Mouse (Mus musculus): ENCODE measurements around the gene Flnb.

Flnb gene

DNA sequence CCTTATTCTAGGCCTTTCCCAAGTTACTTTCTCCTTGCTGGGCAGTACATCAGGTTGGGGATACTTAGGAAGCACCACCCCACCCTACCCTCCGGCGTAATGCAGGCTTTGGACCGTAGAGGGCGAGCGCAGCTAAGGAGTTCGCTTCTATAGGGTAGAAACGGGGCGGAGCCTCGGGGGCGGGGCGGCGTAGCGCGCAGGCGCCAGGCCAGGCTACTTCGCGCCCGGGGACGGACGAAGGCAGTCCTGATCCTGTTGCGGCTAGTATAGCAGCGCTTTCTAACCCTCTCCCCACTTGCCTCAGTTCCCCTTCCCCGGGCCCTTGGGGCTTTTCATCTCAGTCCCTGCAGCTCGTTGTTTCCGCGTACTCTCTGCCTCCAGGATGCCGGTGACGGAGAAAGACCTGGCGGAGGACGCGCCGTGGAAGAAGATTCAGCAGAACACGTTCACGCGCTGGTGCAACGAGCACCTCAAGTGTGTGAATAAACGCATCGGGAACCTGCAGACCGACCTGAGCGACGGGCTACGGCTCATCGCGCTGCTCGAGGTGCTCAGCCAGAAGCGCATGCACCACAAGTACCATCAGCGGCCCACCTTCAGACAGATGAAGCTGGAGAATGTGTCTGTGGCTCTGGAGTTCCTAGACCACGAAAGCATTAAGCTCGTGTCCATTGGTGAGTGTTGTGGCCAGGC, at the start of gene Flnb:
Gene Flnb (plus strand): TSS at position 188 of the 693 bp plus-strand sequence.
- peak; percentile 99 for DNase-seq (ENCODE audit: low spot score)

DNA sequence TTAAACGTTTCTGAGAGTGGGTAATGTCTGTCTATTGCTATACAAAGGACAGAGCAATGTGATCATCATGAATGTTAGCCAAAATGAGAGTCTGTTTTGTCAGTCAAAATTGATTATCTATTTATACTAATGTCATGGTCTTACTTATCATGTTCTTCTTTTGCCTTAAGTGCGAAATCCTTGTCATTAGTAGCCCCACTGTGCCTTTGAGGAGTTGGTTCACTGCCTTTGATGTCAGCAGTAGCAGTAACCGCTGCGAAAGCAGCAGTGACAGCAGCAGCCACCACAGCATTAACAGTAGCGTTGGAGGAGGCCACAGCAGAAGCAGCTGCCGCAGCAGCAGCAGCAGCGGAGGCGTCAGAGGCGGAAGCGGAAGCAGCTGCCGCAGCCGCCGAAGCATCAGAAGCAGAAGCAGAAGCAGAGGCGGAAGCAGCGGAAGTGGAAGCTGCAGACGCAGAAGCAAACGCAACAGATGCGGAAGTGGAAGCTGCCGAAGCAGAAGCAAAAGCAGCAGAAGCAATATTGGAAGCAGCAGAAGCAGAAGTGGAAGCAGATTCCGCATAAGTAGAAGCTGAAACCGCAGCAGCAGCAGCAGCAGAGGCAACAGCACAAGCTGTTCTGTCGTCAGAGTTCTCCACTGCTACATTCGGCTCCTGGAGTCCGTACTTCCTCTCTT, 43.9 kb upstream of the Flnb start:
- peak; percentile 45 for DNase-seq (ENCODE audit: low spot score)

DNA sequence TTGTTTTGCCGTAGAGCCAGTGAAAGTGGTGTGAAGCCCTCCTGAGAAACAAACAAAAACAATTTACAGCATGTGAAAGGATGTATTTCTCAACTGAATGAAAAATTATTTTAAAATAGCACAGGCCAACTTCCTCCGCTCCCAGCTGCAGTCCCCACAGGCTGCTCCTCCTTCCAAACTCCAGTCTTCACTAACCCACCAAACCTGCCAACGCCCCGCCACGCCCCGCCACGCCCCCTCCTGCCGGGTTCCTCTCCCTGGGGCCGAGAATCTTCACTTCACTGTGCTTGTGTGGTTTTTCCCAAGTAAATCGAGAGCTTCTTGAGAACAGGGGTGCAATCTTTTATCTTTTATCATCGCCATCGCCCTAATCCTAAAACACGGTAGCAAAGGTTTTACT, 31.7 kb upstream of the Flnb start:
- DNase-seq (ENCODE audit: low spot score): no peak

DNA sequence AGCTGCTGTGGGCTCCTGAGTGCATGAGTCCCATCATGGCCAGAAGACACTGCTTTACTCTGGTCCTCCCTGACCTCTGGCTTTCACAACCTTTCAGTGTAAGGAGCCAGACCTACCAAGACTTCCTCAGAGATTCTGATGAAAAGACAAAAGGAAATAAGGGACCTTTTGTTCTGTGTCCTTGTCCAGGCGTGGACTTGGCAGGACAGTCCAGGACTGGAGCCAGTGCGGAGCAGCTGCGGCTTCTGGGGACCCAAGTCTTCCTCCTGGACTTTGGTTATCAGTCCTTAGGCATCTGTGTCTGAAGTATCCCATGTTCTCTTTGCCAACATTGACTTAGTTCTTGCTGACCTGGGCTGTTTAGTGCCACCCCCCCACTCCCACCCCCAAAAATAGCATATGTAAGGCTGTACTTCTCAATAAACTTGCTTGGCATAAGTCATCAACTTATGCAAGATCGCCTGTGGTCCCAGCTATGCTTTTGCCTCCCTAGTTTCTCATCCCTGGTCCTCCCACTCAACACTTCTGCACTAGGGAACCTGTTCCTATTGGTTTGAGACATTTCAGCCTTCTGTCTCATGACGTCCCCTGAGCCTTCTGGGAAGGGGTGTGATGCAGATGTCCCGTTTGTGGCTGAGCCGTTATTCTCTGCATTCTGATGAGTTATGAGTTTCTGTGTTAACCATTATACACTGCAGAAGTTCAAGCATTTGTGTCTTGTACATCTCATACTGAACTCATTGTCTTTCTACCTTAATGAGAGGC, 28.3 kb upstream of the Flnb start:
- DNase-seq (ENCODE audit: low spot score): no peak

DNA sequence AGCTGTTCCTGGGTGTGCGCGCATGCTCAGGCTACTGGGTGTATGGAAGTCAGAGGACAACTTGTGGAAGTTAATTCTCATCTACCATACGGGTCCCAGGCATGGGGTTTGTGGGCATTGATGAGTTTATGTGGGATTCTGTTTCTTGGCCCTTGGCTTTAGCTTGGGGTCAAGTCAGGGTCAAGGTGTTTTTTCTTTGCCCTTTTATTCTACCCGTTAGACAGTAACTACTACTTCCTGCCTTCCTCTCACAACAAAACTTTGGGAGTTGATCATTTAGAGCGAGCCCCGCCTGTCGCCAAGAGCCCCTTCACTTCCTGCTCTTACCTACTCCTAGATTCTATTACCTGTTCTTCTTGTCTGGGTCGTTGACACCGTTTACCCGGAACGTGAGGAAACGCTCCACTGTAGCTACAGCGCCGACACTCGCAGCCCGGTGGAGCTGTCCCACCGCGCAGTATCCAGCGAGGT, 26.7 kb upstream of the Flnb start:
- no peak for DNase-seq (ENCODE audit: low spot score)

DNA sequence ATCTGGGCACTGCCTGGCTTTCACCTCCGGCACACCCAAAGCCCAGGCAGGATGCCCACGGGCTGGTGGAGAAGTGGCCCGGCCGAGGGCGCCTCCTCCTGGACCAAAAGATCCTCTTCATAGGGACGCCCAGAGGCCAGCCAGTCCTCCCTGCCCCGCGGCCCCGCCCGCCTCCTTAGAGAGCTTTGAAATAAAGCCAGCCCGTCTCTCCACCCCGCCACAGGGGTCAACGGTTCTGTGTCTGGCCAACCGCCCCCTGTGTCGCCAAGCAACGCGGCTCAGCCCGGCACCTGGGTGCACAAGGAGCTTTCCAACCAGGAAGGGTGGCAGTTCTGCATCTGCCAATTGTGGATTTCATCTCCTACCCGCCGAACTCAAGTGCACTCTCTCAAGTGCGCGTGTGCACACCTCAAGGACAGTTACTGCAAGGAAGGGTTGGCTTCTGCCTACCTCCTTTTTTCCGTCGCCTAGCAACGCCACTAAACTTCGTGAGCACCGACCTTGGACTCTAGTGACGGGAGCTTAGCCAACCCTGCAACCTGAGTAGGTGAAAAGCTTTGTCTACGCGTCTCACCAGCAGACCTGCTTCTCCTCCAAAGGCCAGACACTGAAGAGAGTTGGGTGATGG, 26.1 kb upstream of the Flnb start, which contains the start of gene Gm26661:
Gene Gm26661 (plus strand): TSS at position 56 of the 628 bp plus-strand sequence.
- DNase-seq (ENCODE audit: low spot score): peak; percentile 70

DNA sequence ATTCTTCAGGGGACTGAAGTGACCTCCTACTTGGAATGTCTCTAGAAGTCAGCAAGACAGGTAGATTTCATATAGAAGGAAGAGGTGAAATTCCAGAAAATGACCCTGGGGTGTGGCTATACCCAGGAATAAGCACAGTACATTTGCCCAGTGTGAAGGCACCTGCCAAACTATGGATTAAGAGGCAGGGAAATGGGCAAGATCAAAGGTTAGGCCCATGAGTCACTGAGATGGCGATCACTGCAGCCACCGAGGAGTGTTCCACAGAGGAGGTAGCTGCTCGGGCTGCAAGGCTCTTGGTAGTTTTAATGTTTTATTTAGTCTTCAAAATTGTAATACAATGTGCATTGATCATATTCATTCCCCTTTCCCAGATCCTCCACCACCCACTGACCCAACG, 21.8 kb upstream of the Flnb start:
- DNase-seq (ENCODE audit: low spot score): no peak

DNA sequence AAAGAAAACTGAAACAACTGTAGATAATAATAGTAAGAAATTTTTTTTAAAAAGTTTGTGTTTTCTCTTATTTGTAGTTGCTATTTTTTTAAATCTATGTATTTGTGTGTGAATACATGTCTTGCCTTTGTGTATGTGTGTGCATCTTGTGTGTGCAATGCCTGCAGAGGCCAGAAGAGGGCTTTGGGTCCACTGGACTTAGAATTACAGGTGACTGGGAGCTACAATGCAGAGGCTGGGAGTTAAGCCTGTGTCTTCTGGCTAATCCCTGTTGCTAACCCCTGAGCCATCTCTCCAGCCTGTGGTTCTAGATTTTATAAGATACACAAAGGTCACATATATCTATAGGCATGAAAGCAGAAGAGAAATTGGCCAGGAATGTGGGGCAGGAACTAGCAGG, 17.1 kb upstream of the Flnb start:
- DNase-seq (ENCODE audit: low spot score): no peak

DNA sequence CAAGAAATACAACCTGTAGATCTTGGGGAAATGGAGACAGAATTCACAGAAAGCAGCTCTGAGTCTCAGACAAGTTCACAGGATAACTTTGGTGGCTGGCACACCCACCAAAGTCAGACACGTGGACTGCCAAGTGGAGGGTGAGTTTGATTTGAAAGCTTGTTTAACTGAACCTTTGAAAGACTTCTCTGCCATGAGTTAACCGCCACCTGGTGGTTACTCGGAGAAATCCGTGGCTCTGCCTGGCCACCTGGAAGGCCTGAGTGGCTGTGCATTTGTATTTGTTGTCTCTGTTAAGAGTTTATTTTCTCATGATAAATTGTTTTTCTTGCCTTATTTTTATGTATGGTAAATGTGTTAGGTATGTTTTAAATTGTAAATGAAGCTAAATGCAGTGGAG, 15.9 kb upstream of the Flnb start:
- DNase-seq (ENCODE audit: low spot score): peak; percentile 63

DNA sequence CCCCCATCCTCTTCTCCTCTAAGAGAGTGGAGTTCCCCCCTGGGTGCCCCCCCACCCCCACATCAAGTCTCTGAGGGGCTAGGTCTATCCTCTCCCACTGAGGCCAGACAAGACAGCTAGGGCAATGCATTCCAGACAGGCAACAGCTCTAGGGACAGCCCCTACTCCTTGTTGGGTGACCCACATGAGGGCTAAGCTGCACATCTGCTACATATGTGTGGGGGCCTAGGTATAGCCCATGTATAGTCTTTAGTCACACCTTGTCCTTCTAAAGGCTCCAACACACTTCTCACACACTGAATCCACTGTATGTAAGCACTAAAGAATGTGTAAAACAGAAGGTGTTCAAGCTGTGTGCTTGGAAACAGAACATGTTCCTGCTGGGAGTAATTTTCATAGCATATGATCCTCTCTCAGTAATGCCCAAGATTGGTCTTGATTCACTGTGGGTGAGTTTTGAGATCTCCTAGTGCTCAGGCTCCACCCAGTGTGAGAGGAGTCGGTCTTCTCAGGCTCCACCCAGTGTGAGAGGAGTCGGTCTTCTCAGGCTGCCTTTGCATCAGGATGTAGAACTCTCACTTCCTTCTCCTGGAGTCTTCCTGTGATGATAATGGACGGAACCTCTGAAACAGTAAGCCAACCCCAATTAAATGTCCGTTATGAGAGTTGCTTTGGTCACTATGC, 13.7 kb upstream of the Flnb start:
- no peak for DNase-seq (ENCODE audit: low spot score)

DNA sequence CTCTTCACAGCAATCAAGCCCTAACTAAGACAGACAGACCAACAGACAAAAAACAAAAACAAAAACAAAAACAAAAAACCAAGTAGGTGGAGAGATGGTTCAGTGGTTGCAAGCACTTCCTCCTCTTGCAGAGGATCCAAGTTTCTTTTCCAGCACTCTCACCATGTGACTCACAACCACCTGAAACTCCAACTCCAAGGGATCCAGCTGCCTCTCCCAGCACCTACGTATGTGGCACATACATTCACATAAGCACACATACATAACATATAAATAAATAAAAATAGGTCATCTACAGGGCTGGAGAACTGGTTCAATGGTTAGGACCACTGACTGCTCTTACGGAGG, 13.2 kb upstream of the Flnb start:
- no peak for DNase-seq (ENCODE audit: low spot score)

DNA sequence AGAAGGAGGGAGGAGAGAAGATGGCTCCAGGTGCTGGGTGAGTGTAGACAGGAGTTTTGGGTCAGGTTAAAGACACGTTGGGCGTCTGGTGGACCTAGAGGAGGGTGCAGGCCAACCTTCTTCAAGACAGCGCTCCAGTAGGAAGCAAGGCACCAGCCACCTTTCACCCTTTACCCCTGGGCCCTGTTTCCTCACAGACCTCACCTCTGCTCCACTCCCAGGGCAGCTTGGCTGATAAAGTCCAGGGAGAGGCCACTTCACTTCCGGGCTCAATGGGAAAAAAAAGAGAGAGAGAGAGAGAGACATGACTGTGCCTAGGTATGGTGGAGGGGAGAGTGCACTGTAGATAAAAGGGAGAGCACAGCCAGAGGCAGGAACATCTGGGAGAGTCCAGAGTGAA, 10.0 kb upstream of the Flnb start:
- DNase-seq (ENCODE audit: low spot score): peak; percentile 34

DNA sequence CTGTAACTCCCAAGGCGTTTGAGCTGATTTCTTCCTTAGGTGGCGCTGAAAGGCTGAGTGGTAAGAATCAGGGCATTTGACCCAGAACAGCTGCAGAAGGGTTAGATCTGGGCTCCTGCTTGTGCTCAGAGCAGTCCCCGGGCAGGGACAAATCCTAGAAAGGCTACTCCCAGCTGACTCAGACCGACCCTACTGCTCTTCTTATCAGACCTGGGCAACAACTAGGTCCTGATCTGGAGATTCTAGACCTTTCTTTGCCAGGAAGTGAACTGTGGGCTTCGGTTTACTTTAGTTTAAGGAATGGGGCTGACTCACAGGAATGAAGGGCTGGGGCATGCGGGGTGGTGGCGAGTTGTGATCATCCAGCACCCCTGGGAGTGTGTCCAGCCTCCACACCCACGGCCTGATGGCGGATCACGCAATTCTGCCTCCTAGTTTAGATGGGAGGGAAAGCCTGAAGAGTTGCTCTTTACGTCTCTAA, 9.2 kb upstream of the Flnb start:
- DNase-seq (ENCODE audit: low spot score): peak; percentile 74

DNA sequence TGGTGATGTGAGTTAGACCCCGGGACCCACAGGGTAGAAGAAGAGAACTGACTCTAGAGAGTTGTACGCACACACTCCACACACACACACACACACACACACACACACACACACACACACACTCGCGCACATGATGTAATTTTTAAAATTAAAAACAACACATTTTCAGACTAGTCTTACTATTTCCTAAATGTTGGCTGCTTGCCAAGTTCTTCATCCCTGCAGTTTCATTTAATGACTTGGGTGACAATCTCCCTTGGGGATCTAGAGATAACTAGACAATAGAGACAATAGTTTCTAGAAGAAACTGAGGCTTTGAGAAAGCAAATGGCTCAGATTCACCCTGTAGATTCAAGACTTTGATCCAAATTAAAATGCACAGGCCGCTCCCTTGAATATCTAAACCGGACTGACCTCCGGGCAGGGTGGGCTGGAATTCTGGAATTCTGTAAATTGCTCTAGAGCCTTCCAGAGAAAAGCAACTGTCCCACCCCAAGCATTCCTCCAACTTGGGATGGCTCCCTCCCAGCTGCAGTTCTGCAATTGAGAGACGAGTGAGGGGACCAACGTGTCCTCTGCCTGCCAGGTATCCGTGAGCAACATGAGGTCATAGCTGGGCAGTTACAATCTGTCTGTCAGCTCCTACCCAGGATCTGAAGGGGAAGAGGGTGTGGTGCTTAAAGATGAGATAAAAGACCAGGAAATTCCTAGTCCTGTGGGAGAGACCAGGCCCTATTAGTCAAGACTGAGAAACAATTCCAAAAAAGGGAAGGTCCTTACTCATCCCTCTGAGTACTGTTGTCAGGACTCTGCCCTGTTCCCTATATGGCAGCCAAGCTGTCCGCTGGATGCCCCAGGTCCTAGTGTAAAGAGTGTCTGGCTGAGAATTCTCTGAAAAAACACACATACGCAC, 8.5 kb upstream of the Flnb start:
- peak; percentile 49 for DNase-seq (ENCODE audit: low spot score)

DNA sequence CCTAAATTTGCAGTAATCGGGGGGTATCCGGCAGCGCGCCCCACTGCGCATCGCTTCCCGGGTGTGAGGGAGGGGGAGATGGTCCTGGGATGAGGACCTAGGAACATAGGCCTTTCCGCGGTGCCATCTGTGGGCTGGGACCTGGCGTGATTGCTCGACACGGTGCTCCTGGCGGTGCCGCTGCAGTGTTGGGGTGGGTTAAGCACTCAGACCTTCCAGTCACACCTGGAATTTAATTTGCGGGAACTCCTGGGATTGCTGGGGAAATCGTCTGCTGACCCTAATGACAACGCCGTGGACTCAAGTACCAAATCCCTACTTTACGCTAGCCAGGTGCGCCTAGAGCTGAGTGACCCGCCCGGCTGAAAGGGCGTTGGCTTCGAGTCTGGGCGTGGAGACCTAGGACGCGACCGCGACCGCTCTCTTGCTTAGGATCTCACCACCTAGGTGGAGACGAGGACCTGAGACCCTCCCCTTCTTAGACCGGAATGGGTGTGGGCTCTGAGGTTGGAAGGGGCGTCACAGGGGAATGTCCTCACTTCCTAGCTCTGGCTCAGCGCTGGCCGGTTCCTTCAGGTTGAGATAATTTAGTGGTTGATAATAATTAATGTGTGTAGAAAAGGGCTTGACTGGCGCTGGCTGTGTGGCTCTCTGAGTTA, 835 bp downstream of the Flnb start:
- peak; percentile 31 for DNase-seq (ENCODE audit: low spot score)

DNA sequence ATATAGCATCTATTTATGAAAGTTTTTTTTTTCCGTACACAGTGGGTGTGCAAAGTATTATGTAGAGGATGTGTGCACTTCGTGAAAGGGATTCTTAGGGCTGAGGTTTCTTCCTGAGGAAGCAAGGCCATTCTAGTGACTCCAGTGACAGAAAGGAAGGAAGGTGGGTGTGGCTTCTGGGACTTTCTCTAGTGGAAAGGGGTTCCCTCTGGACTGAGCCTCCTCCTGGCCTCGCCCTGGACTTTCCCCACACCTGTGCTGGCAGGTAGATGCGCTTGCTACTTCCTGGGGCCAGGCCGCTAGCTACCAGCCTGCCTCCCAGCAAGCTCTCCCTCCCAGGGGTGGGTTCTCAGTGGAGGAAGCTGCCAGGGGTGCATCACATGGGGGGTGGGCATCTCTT, 1.7 kb downstream of the Flnb start:
- DNase-seq (ENCODE audit: low spot score): peak; percentile 37

DNA sequence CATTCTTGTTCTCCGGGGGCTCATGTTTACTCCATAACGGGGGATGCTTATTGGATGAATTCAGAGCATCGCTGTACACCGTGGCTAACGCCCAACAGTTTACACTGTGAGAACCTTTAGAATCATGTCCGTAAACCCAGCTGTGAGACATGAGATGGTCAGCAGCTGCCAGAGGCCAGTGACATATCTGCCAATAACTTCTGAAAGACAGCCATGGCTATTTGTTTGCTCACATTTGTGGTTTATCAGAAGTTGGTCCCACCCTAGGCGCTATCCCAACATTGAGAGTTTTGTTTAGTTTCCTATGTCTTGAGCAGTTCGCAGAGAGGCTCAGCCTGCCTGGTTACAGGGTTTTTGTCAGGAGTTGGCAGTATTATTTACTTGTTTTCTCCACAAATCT, 3.6 kb downstream of the Flnb start:
- no peak for DNase-seq (ENCODE audit: low spot score)

DNA sequence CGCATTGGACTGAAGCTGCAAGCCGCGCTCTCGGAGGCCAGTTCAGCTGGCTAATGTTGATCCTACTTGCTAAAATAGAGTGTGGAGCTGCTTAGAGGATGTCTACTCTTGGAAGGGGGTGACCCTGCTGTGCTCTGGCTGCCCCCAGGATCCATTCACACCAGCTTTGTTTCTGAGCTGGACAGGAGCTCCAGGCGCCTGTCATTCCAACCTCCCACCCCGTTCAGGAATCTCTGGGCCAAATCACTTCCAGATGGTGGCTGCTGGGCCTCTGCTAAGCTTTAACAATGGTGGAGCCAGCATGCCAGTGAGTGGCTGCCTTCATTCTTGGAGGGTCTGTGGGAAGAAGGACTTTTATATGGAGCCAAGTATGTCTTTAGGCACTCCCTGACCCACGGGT, 4.9 kb downstream of the Flnb start:
- DNase-seq (ENCODE audit: low spot score): no peak

DNA sequence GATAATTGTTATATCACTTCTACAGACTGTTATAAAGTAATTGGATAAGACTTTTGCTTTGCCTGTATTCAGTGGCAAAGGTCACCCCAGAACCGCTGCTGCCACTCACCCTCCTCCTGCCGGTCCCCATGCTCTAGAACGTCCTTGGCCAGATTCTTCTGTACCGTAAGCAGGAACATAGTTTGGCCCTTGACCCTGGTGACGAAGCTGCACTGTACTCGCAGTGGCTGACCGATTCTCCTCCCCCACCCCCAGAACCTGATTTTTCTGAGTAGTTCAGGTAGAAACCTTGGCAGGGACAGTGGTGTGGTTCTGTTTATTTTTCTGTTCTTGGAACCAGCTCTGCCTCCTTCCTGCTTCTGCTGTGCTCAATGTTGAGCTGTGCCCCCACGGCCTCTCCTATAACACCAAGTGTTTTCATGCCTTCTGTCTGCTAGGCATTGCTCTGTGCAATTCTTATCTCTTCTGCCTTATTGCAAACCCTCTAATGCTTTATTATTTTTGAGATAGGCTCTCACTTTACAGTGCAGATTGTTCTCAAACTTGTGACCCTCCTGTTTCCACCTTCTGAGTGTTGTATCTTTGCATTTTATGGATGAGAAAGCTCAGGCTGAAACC, 7.0 kb downstream of the Flnb start:
- peak; percentile 60 for DNase-seq (ENCODE audit: low spot score)

All from urinary bladder, postnatal 14 days (tissue).